In the genomic region with DNA sequence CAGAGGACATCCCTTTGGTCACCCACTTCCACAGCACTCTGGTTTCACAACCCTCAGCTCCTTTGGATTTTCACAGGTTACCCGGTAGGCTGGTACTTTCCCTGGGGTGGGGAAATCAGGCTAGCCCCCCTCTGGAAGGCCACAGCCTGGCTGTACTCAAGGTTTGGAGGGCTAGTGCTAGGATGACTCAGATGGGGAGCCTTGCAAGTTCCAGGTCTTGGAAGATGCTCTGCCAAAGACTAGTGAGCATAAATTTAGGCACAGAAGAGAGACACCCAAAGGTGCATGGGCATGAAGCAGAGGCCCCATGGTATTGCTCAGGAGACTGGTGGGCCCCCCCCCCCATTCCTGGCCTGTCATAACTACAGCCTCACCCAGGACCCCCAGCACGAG, we compare ENCODE assay signal across 7 mouse cellular contexts. TPM values are rescaled to one million over a fixed set of nuclear protein-coding genes. Genes with fewer than 3 reads are reported as not detected.
DNase-seq lines count a peak whose midpoint lies in the region; ATAC-seq and TF ChIP-seq lines count a peak whose summit lies in the region.

No protein-coding gene starts in this region.

- no peaks in the 10 kb centered on the region for H3K9me3 ChIP-seq in lung, embryonic 15.5 days
- no peaks in the 10 kb centered on the region for H3K9me3 ChIP-seq in embryonic facial prominence, embryonic 14.5 days (ENCODE audit: control insufficient read depth, low read length)
- no peaks in the 10 kb centered on the region for H3K9me3 ChIP-seq in intestine, embryonic 16.5 days (ENCODE audit: control insufficient read depth, low read length)

- no peak for DNase-seq in lung, postnatal 14 days
- no peak for DNase-seq in embryonic facial prominence, embryonic 14.5 days (ENCODE audit: low spot score)
- no peak for DNase-seq in MN1 (ENCODE audit: low spot score)
- no peak for DNase-seq in yolk sac, embryonic 10.5 days (ENCODE audit: low spot score)

- ATAC-seq in lung, embryonic 15.5 days (ENCODE audit: borderline replicate concordance, extremely low read depth, low FRiP score, low TSS enrichment), result no peak
- ATAC-seq in embryonic facial prominence, embryonic 14.5 days (ENCODE audit: low read depth), result no peak
- no peak for ATAC-seq in intestine, embryonic 16.5 days

- TF ChIP-seq POLR2A in olfactory bulb, adult 2 months (IDR thresholded peaks at IDR 0.05; ENCODE audit: insufficient read depth, low read depth, low read length), result no peak

- H3K4me1 ChIP-seq in lung, embryonic 15.5 days, result peaks cover 35% of the 10 kb centered on the region
- peaks cover 30% of the 10 kb centered on the region for H3K4me1 ChIP-seq in embryonic facial prominence, embryonic 14.5 days (ENCODE audit: control insufficient read depth, insufficient read depth, low read length)
- peaks cover 48% of the 10 kb centered on the region for H3K4me1 ChIP-seq in intestine, embryonic 16.5 days (ENCODE audit: control insufficient read depth, insufficient read depth, low read length)
- peaks cover 50% of the 10 kb centered on the region for H3K4me1 ChIP-seq in olfactory bulb, adult 2 months (ENCODE audit: control insufficient read depth, insufficient read depth, low read length)

- WGBS in lung, embryonic 15.5 days, result 47% methylated on average over 2 of the region's 2 CpGs
- WGBS in embryonic facial prominence, embryonic 14.5 days, result 32% methylated on average over 2 of the region's 2 CpGs
- WGBS in intestine, embryonic 16.5 days, result 38% methylated on average over 2 of the region's 2 CpGs
- 19% methylated on average over 2 of the region's 2 CpGs for WGBS in olfactory bulb, adult 2 months

- peaks cover 42% of the 10 kb centered on the region for H3K27me3 ChIP-seq in lung, embryonic 15.5 days
- H3K27me3 ChIP-seq in embryonic facial prominence, embryonic 14.5 days (replicated peaks; ENCODE audit: control insufficient read depth, insufficient read depth, low read length), result peaks cover 22% of the 10 kb centered on the region
- H3K27me3 ChIP-seq in intestine, embryonic 16.5 days (replicated peaks; ENCODE audit: control insufficient read depth, insufficient read depth, low read length), result peaks cover 15% of the 10 kb centered on the region

- peak overlapping the region; percentile 76 for H3K4me3 ChIP-seq in lung, embryonic 15.5 days
- H3K4me3 ChIP-seq in embryonic facial prominence, embryonic 14.5 days (ENCODE audit: low read depth, low read length), result peak overlapping the region; percentile 82
- H3K4me3 ChIP-seq in intestine, embryonic 16.5 days (ENCODE audit: low read length), result peak overlapping the region; percentile 81
- H3K4me3 ChIP-seq in olfactory bulb, adult 2 months (ENCODE audit: insufficient read depth, low read depth, low read length), result peak overlapping the region; percentile 95

- H3K4me2 ChIP-seq in lung, embryonic 15.5 days, result peak overlapping the region; percentile 95
- H3K4me2 ChIP-seq in embryonic facial prominence, embryonic 14.5 days (ENCODE audit: low read depth, low read length), result peak overlapping the region; percentile 75
- H3K4me2 ChIP-seq in intestine, embryonic 16.5 days (ENCODE audit: low read depth, low read length), result peak overlapping the region; percentile 93

- no peak for TF ChIP-seq CTCF in olfactory bulb, adult 2 months (IDR thresholded peaks at IDR 0.05; ENCODE audit: insufficient read depth, low read depth, low read length)

- H3K9ac ChIP-seq in lung, embryonic 15.5 days, result peak overlapping the region; percentile 69
- peak overlapping the region; percentile 88 for H3K9ac ChIP-seq in embryonic facial prominence, embryonic 14.5 days (ENCODE audit: low read depth, low read length)
- peak overlapping the region; percentile 90 for H3K9ac ChIP-seq in intestine, embryonic 16.5 days (ENCODE audit: low read depth, low read length)

- no peak overlapping the region for H3K27ac ChIP-seq in lung, embryonic 15.5 days
- peak overlapping the region; percentile 63; the same call in 1 of the 2 replicates for H3K27ac ChIP-seq in embryonic facial prominence, embryonic 14.5 days (replicated peaks; ENCODE audit: low read depth, low read length)
- peak overlapping the region; percentile 57 for H3K27ac ChIP-seq in intestine, embryonic 16.5 days (ENCODE audit: low read length)
- H3K27ac ChIP-seq in olfactory bulb, adult 2 months (ENCODE audit: insufficient read depth, low read depth, low read length), result peak overlapping the region; percentile 18

- H3K36me3 ChIP-seq in lung, embryonic 15.5 days, result 0 out of 2 replicates have a peak, but pooled peaks cover 2% of the 10 kb centered on the region
- peaks cover 12% of the 10 kb centered on the region for H3K36me3 ChIP-seq in embryonic facial prominence, embryonic 14.5 days (ENCODE audit: control insufficient read depth, insufficient read depth, low read length)
- 0 out of 2 replicates have a peak, but pooled peaks cover 3% of the 10 kb centered on the region for H3K36me3 ChIP-seq in intestine, embryonic 16.5 days (ENCODE audit: control insufficient read depth, insufficient read depth, low read length)

RNA-seq across cellular contexts. Expression of a gene that starts 0.8 kb away (rescaled TPM):
- 20.2 and 20.9 TPM in 2 replicates for polyA plus RNA-seq in lung, embryonic 15.5 days (2015; fragmentation: Nextera tagmentation; extraction: Ambion mirVana)
- 34.1 and 43.5 TPM in 2 replicates for polyA plus RNA-seq in embryonic facial prominence, embryonic 14.5 days (2014; fragmentation: Nextera tagmentation; extraction: Ambion mirVana)
- polyA plus RNA-seq in intestine, embryonic 16.5 days (2015; fragmentation: Nextera tagmentation; extraction: Ambion mirVana), result 52.2 and 52.5 TPM in 2 replicates
- polyA plus RNA-seq in olfactory bulb, adult 2 months (2012; ENCODE audit: insufficient read depth, insufficient read length, low replicate concordance, missing spikeins), result not detected in 2 replicates

RNA-seq across cellular contexts. Expression of a gene that starts 2.7 kb away (rescaled TPM):
- 3.2 and 4.0 TPM in 2 replicates for polyA plus RNA-seq in lung, embryonic 15.5 days (2015; fragmentation: Nextera tagmentation; extraction: Ambion mirVana)
- 2.4 and 2.6 TPM in 2 replicates for polyA plus RNA-seq in embryonic facial prominence, embryonic 14.5 days (2014; fragmentation: Nextera tagmentation; extraction: Ambion mirVana)
- 4.1 and 4.5 TPM in 2 replicates for polyA plus RNA-seq in intestine, embryonic 16.5 days (2015; fragmentation: Nextera tagmentation; extraction: Ambion mirVana)
- polyA plus RNA-seq in olfactory bulb, adult 2 months (2012; ENCODE audit: insufficient read depth, insufficient read length, low replicate concordance, missing spikeins), result not detected in 2 replicates

RNA-seq across cellular contexts. Expression of a gene that starts 6.7 kb away (rescaled TPM):
- polyA plus RNA-seq in lung, embryonic 15.5 days (2015; fragmentation: Nextera tagmentation; extraction: Ambion mirVana), result 2.8 and 4.3 TPM in 2 replicates
- polyA plus RNA-seq in embryonic facial prominence, embryonic 14.5 days (2014; fragmentation: Nextera tagmentation; extraction: Ambion mirVana), result 3.0 and 3.1 TPM in 2 replicates
- 1.6 TPM in 2 replicates for polyA plus RNA-seq in intestine, embryonic 16.5 days (2015; fragmentation: Nextera tagmentation; extraction: Ambion mirVana)
- polyA plus RNA-seq in olfactory bulb, adult 2 months (2012; ENCODE audit: insufficient read depth, insufficient read length, low replicate concordance, missing spikeins), result not detected in 2 replicates

RNA-seq across cellular contexts. Expression of a gene that starts 38.5 kb away (rescaled TPM):
- polyA plus RNA-seq in lung, embryonic 15.5 days (2015; fragmentation: Nextera tagmentation; extraction: Ambion mirVana), result 10.9 and 13.1 TPM in 2 replicates
- 10.5 and 12.4 TPM in 2 replicates for polyA plus RNA-seq in embryonic facial prominence, embryonic 14.5 days (2014; fragmentation: Nextera tagmentation; extraction: Ambion mirVana)
- polyA plus RNA-seq in intestine, embryonic 16.5 days (2015; fragmentation: Nextera tagmentation; extraction: Ambion mirVana), result 0.09 and 0.55 TPM in 2 replicates
- not detected in 2 replicates for polyA plus RNA-seq in olfactory bulb, adult 2 months (2012; ENCODE audit: insufficient read depth, insufficient read length, low replicate concordance, missing spikeins)

Comparison
In these comparisons a context has a peak if more than half of its experiments do, and no peak if none do; other contexts are left out.
1. RNA of a gene that starts 0.8 kb away (polyA plus RNA-seq): 52.2 to 52.5 TPM in intestine, embryonic 16.5 days, 34.1 to 43.5 TPM in embryonic facial prominence, embryonic 14.5 days and 20.2 to 20.9 TPM in lung, embryonic 15.5 days; not detected in olfactory bulb, adult 2 months; every median in the first group is over 10 times any median in the second.
2. Peak in every context shown above with its lines, with median percentiles within 50 percentile points of each other: H3K4me2 ChIP-seq, H3K4me3 ChIP-seq and H3K9ac ChIP-seq.